Mouse (Mus musculus) thymus, postnatal 14 days (tissue): ENCODE results near the gene Snapin.

Experiments used
- DNase-seq: peaks from one replicate; pipeline ENCODE4 v3.0.0; 2021

Snapin gene

DNA sequence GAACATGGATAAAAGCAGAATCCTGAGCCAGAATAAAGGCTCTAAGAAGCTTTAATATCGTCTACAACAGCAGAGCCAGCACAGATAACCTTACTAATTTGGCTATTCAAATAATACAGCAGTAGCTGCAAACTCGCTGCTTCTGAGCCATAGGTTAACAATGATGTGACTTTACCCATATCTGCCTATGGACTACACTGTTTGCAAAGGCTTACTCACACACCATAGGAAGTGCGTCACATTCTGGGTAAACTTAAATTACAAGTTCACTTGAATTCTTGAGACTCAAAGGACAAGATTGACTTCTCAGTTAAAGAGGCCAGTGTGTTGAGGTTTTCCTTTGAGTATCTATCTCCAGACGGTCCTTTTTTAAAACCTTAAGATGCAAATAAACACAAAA lies 12.6 kb upstream of the Snapin start:
- no peak for DNase-seq

DNA sequence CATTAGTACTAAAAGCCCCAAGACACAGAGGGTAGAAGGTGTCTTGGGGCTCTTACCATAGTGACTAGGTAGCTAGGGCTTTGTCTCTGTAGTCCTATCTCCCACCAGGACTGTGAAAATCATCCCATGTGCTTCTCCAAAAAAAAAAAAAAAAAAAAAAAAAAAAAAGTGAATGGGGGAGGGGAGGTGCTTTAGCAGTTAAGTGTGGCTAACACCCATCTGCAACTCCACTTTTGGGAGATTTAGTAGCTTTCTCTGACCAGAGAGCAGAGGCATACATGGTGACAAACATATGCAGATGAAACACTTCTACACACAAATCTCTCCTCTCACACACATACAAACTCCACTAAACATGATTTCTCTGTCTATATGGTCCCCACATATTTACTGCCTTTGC lies 6.8 kb upstream of the Snapin start:
- DNase-seq, result no peak

DNA sequence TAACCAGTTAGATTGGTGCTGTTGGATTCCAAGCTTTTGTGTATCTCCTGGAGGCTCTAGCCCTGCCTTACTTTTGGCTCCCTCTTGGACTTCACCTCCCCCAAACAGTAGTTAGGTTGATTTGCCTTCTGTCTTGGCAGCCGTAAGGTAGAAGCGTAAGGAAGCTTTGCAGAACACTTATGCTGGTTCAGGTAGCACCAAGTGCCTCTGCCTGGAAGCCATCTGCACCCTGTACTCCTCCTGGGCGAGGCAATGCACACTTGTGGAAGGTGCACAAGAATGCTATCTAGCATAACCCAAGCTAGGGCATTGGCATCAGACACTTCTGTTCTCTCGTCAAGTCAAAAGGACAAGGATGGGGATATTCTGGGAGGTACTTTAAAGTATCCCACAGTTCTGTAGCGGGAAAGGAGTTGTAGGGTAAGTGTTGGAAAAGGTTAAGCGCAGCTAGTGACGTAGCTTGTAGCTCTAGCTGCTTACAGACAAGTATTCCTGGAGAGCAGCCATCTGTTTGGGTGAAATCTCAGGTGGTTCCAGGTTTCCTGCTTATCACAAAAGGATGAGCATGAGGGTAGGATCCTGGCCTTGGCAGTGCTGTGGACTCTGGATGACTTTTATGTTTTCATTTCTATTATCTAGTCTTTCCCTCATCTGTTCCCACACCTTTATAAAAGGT lies 5.2 kb upstream of the Snapin start:
- no peak for DNase-seq

GRCm38 (mm10) chr3:90493831-90494540 lies 3.2 kb upstream of the Snapin start:
- DNase-seq, result no peak

- DNase-seq, result peak; percentile 66
Measured at GRCm38 (mm10) chr3:90491350-90491749, 517 bp upstream of the Snapin start.

DNA sequence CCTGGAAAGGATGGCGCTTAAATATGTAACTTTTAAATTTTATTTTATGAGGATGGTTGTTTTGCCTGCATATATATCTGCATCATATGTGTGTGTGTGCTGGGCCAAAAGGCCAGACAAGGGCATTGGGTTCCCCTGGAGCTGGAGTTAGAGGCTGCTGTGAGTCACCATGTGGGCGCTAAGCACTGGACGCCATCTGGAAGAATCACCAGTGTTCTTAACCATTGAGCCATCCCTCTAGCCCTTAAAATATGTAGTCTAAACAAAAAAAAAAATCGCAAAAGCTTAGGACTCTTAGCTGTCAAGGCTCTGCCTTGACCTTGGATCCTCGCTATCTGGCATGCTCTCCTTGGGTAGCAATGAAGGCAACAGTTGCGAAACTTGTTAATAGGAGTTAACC lies 2.3 kb downstream of the Snapin start:
- no peak for DNase-seq

GRCm38 (mm10) chr3:90486998-90487397 lies 3.8 kb downstream of the Snapin start:
- no peak for DNase-seq

GRCm38 (mm10) chr3:90475831-90476611 lies 14.8 kb downstream of the Snapin start, which contains the start of gene Ilf2:
Gene Ilf2, plus strand, starts transcription at chr3:90476126.
- DNase-seq, result peak; percentile 94

GRCm38 (mm10) chr3:90475151-90475830 lies 15.5 kb downstream of the Snapin start:
- no peak for DNase-seq

DNA sequence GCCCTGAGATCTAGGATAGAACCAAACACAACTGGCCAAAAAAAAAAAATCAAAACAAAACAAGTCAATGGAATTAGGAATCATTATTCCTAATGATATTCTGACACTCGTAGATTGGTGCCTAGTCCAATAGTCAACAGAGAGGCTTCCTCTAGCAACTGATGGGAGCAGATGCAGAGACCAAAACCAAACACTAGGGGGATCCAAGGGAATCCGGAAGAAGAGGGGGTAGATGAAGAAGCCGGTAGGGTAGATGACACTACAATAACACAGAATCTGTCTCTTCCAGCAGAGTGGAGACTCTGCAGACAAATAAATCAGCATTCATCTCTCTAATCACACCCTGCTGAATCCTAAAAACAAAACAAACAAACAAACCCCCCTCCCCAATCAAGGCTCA lies 18.6 kb downstream of the Snapin start:
- peak; percentile 84 for DNase-seq

DNA sequence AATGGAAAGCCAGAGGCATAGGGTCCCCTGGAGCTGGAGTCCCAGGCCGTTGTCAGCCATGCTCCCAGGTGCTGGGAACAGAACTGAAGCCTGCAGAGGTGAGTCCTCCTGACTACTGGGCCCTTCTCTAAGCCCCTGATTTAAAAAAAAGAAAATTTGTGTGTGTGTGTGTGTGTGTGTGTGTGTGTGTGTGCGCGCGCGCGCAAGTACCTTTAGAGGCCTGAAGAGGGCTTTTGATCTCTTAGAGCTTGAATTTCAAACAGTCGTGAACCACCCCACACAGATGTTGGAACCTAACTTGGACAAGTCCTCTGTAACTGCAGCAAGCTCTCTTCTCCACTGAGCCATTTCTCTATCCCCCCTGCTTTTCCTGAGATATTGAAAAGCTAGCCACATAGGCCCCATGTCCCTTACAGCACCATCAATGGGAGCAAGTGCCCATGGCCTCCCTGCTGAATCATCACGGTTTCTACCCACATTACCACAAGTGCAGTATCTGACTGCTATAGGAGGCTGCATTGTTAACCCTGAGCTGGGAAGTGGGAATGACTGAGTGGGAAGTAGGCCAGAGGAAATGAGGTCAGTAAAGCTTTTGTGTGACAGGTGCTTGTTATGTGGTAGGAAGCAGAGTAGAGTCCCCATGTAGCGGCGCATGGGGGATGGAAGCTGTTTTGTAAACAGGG lies 23.1 kb downstream of the Snapin start:
- DNase-seq, result no peak

DNA sequence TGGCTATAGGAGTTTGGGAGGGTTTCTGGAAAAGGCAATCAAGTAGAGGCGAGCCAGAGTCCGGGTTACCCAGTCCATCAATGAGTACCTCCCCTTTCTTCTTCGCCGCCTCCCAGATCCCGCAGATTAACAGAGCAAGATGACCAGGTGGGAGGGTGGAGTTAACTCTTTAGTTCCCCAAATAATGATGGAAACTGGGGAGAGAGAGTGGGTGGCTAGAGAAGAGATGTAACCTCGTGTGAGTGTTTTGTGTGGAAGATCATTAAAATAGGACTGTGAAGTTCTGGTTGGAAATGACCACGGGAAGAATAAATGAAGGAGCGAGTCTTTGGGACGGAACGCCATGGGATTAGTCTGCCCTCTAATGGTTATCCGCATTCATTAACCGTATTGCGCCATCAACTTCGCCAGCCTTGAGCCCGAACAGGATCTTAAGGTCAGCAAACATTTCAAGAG lies 24.5 kb downstream of the Snapin start:
- peak; percentile 18 for DNase-seq

GRCm38 (mm10) chr3:90465686-90466310 lies 25.0 kb downstream of the Snapin start, which contains the start of gene Npr1:
Gene Npr1, minus strand, starts transcription at chr3:90465866.
- DNase-seq, result no peak

DNA sequence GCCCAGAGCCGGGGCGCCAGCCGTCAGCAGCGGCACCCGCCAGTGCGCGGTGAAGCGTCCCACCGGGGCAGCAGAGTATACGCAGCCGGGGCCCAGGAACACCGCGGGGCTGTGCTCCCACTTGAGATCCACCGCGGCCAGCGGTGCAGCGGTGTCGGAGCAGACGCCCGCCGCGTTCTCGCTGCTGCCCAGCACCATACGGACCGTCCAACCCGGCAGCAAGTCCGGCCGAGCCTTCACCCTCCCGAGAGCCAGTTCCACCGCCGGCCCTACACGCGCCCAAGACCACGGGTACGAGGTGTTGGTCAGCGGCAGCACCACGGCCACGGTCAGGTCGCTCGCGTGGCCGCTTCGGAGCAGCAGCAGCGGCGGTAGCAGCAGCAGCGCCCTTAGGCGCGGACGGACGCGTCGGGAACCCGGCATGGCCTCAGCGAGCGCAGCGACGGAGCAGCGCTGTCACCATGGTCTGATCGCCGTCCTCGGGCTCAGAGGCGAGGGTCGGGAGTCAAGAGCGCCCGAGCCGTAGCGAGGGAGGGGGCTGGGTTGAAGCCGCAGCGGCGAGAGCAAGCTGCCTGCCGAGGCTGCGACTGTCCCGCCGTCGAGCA lies 25.6 kb downstream of the Snapin start:
- peak; percentile 28 for DNase-seq

- no peak for DNase-seq
Measured at GRCm38 (mm10) chr3:90464552-90465080, 26.2 kb downstream of the Snapin start.

GRCm38 (mm10) chr3:90462579-90462978 lies 28.3 kb downstream of the Snapin start:
- DNase-seq, result no peak

DNA sequence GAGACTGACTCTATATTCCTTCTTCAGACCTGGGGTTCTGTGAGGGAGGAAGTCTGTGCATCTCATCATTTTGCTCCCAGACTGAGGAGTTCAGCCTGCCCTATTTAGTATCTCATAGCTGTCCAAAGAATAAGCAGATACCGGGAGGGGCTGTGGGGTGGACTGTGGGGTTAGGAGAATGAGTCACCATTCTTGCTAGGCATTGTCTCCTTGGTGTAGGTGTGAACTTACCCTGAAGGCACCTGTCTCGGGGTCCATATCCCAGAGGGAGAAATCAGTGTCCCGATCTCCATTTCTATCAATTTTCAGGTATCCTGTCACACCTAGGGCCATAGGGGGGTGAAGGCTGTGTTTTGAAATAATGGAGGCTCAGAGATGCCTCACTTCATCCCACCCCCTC lies 28.9 kb downstream of the Snapin start:
- DNase-seq, result no peak

DNA sequence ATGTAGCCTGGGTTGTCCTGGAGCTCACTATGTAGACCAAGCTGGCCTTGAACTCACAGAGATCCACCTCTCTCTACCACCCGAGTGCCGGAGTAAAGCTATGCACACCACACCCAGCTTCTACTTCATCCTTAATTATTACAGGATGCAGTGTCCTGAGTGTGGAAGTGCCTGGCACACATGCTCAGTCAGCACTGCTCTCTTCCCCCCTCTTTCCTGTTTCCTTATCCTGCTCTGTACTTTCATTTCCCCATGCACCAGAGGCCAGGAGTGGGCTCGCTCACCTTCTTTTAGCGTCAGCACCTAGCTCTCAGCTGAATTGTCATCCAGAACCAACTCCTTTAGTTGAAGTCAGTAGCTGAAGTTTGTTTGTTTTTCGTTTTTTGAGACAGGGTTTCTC lies 30.5 kb downstream of the Snapin start:
- no peak for DNase-seq

GRCm38 (mm10) chr3:90459727-90460126 lies 31.1 kb downstream of the Snapin start:
- no peak for DNase-seq

DNA sequence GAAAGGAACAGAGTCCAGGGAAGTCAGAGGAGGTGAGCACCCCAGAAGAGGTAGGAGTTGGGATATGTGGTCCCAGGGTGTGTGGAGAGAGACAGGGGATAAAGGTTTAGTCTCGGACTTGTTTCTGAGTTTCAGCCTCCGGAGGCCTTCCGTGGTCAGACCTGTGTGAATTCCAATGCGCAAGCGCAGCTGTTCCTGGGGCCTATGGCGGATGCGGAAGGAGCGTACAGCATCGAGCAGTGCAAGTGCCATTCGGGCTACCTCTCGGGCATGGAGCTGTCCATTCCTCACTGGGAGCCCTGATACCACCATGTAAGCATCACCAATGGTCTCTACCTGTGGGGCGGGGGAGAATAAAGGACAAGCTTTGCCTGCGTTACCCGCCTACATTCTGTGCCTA lies 35.9 kb downstream of the Snapin start:
- no peak for DNase-seq

- DNase-seq, result no peak
Measured at GRCm38 (mm10) chr3:90451396-90452095, 39.3 kb downstream of the Snapin start.
